Mouse (Mus musculus): ENCODE measurements around the gene Smg5. TPM values are rescaled to one million over a fixed set of nuclear protein-coding genes. Genes with fewer than 3 reads are reported as not detected.

The Smg5 gene
- polyA plus RNA-seq, 1 experiment from 2014 or later, result 52.0 TPM

- Histone ChIP-seq H3K36me3 (ENCODE audit: control insufficient read depth, insufficient read depth, low read length) (peaks cover 12% of the 10 kb centered on the region; the same call in 1 of the 2 replicates), H3K4me1 (replicated peaks; ENCODE audit: control insufficient read depth, insufficient read depth, low read length) (peaks cover 40% of the 10 kb centered on the region), H3K27ac (ENCODE audit: low read depth, low read length) (peak overlapping the region; percentile 91), H3K9me3 (ENCODE audit: control insufficient read depth, low read length) (no peaks in the 10 kb centered on the region), H3K4me3 (ENCODE audit: low read depth, low read length) (peak overlapping the region; percentile 80), H3K9ac (ENCODE audit: low read depth, low read length) (peak overlapping the region; percentile 97), H3K27me3 (replicated peaks; ENCODE audit: control insufficient read depth, insufficient read depth, low read length) (no peaks in the 10 kb centered on the region), H3K4me2 (peak overlapping the region; percentile 91)
- WGBS, result 22% methylated on average over 7 of the region's 7 CpGs
- ATAC-seq (replicated peaks; ENCODE audit: low FRiP score), result no peak; the same call in 1 of the 2 replicates
- no peak for DNase-seq (ENCODE audit: low spot score)
These were observed 74.6 kb downstream of the Smg5 start for GRCm38 (mm10) chr3:88410645-88411031.

- H3K27ac ChIP-seq (ENCODE audit: low read depth, low read length), result no peak overlapping the region; the same call in 1 of the 2 replicates
- peaks cover 13% of the 10 kb centered on the region; the same call in 1 of the 2 replicates for H3K36me3 ChIP-seq (ENCODE audit: control insufficient read depth, insufficient read depth, low read length)
- WGBS, result 64% methylated on average over 4 of the region's 4 CpGs
- ATAC-seq (replicated peaks; ENCODE audit: low FRiP score) (0 out of 2 replicates have a peak, but pooled peaks have one; percentile 24), DNase-seq (ENCODE audit: low spot score) (no peak)
- peak overlapping the region; percentile 3; the same call in 1 of the 2 replicates for H3K9ac ChIP-seq (ENCODE audit: low read depth, low read length)
- no peaks in the 10 kb centered on the region for H3K9me3 ChIP-seq (ENCODE audit: control insufficient read depth, low read length)
- no peaks in the 10 kb centered on the region for H3K27me3 ChIP-seq (replicated peaks; ENCODE audit: control insufficient read depth, insufficient read depth, low read length)
- no peak overlapping the region for H3K4me3 ChIP-seq (ENCODE audit: low read depth, low read length)
- H3K4me2 ChIP-seq, result peak overlapping the region; percentile 25; the same call in 1 of the 2 replicates
- peaks cover 43% of the 10 kb centered on the region for H3K4me1 ChIP-seq (replicated peaks; ENCODE audit: control insufficient read depth, insufficient read depth, low read length)
These were observed 75.6 kb downstream of the Smg5 start for GRCm38 (mm10) chr3:88411681-88412080.

Other genes starting within 250 kb of the Smg5 start
- gene Mef2d, start 193.9 kb upstream of the Smg5 start, polyA plus RNA-seq (2014; fragmentation: Nextera tagmentation; extraction: Ambion mirVana), result 27.6 and 28.0 TPM in 2 replicates
- 16.3 and 19.5 TPM in 2 replicates for gene Rhbg, start 81.6 kb upstream of the Smg5 start, polyA plus RNA-seq (2014; fragmentation: Nextera tagmentation; extraction: Ambion mirVana)
- gene Gm38392, start 49.0 kb upstream of the Smg5 start, polyA plus RNA-seq (2014; fragmentation: Nextera tagmentation; extraction: Ambion mirVana), result 0.31 and 1.4 TPM in 2 replicates
- 14.0 and 17.7 TPM in 2 replicates for gene Tsacc, start 39.3 kb upstream of the Smg5 start, polyA plus RNA-seq (2014; fragmentation: Nextera tagmentation; extraction: Ambion mirVana)
- gene Cct3, start 39.1 kb upstream of the Smg5 start, polyA plus RNA-seq (2014; fragmentation: Nextera tagmentation; extraction: Ambion mirVana), result 694 and 747 TPM in 2 replicates
- 111 and 113 TPM in 2 replicates for gene Glmp, start 11.2 kb upstream of the Smg5 start, polyA plus RNA-seq (2014; fragmentation: Nextera tagmentation; extraction: Ambion mirVana)
- 2.0 TPM in 2 replicates for gene Tmem79, start 112 bp upstream of the Smg5 start, polyA plus RNA-seq (2014; fragmentation: Nextera tagmentation; extraction: Ambion mirVana)
- 5.6 and 7.0 TPM in 2 replicates for gene Paqr6, start 28.3 kb downstream of the Smg5 start, polyA plus RNA-seq (2014; fragmentation: Nextera tagmentation; extraction: Ambion mirVana)
- gene Bglap3, start 36.5 kb downstream of the Smg5 start, polyA plus RNA-seq (2014; fragmentation: Nextera tagmentation; extraction: Ambion mirVana), result 0.12 and 0.40 TPM in 2 replicates
- not detected in 2 replicates for gene Bglap2, start 42.4 kb downstream of the Smg5 start, polyA plus RNA-seq (2014; fragmentation: Nextera tagmentation; extraction: Ambion mirVana)
- gene Bglap, start 48.2 kb downstream of the Smg5 start, polyA plus RNA-seq (2014; fragmentation: Nextera tagmentation; extraction: Ambion mirVana), result not detected in 2 replicates
- 153 and 165 TPM in 2 replicates for gene Pmf1, start 74.1 kb downstream of the Smg5 start, polyA plus RNA-seq (2014; fragmentation: Nextera tagmentation; extraction: Ambion mirVana)
- 20.6 and 20.7 TPM in 2 replicates for gene Slc25a44, start 88.9 kb downstream of the Smg5 start, polyA plus RNA-seq (2014; fragmentation: Nextera tagmentation; extraction: Ambion mirVana)
- 14.3 and 19.0 TPM in 2 replicates for gene Sema4a, start 124.9 kb downstream of the Smg5 start, polyA plus RNA-seq (2014; fragmentation: Nextera tagmentation; extraction: Ambion mirVana)
- gene Lmna, start 173.7 kb downstream of the Smg5 start, polyA plus RNA-seq (2014; fragmentation: Nextera tagmentation; extraction: Ambion mirVana), result 155 and 157 TPM in 2 replicates
- 9.4 and 10.2 TPM in 2 replicates for gene Mex3a, start 196.1 kb downstream of the Smg5 start, polyA plus RNA-seq (2014; fragmentation: Nextera tagmentation; extraction: Ambion mirVana)
- 1.1 and 1.2 TPM in 2 replicates for gene Rab25, start 212.0 kb downstream of the Smg5 start, polyA plus RNA-seq (2014; fragmentation: Nextera tagmentation; extraction: Ambion mirVana)
- gene Lamtor2, start 216.8 kb downstream of the Smg5 start, polyA plus RNA-seq (2014; fragmentation: Nextera tagmentation; extraction: Ambion mirVana), result 111 and 120 TPM in 2 replicates
- 65.8 and 67.7 TPM in 2 replicates for gene Ubqln4, start 217.5 kb downstream of the Smg5 start, polyA plus RNA-seq (2014; fragmentation: Nextera tagmentation; extraction: Ambion mirVana)
- 306 and 307 TPM in 2 replicates for gene Ssr2, start 239.6 kb downstream of the Smg5 start, polyA plus RNA-seq (2014; fragmentation: Nextera tagmentation; extraction: Ambion mirVana)